Mouse (Mus musculus): ENCODE measurements at regions not wholly inside any gene's neighbourhood (a gene's known extent, or its start where the extent isn't known, plus 50 kb on each side); places are given as distances from the start of the nearest gene placed in this dataset.

GRCm38 (mm10) chr7:111249606-111250005 is 166.8 kb upstream of the Eif4g2 start:
- WGBS (ENCODE audit: insufficient replicate concordance) = 21% methylated on average over 5 of the region's 5 CpGs
- Histone ChIP-seq H3K4me1 (replicated peaks; ENCODE audit: control insufficient read depth in 2 of 2, insufficient read depth in 2 of 2, low read length in 1 of 2) (no peaks in the 10 kb centered on the region), H3K27ac (no peak overlapping the region), H3K9ac (replicated peaks) (no peak overlapping the region), H3K36me3 (replicated peaks; ENCODE audit: control insufficient read depth, insufficient read depth, low read depth) (no peaks in the 10 kb centered on the region), H3K4me2 (ENCODE audit: low read depth) (no peak overlapping the region), H3K9me3 (ENCODE audit: control insufficient read depth, low read length) (no peaks in the 10 kb centered on the region), H3K27me3 (ENCODE audit: control insufficient read depth, insufficient read depth, low read length) (no peaks in the 10 kb centered on the region), H3K4me3 (ENCODE audit: insufficient read depth in 1 of 2, low read depth in 2 of 2, low read length in 2 of 2) (no peak overlapping the region)
- DNase-seq (ENCODE audit: low read depth in 3 of 3, low spot score in 3 of 3) = peak in 2 of 3 experiments; percentile 12 to 35
- ATAC-seq (ENCODE audit: insufficient read depth) = no peak
- TF ChIP-seq EP300 (IDR thresholded peaks at IDR 0.05; ENCODE audit: low read depth) (no peak), CTCF (IDR thresholded peaks at IDR 0.05; ENCODE audit: low read depth) (peak; percentile 96)

- Histone ChIP-seq H3K9me3 (ENCODE audit: control insufficient read depth, low read length) (no peaks in the 10 kb centered on the region), H3K4me3 (ENCODE audit: insufficient read depth in 1 of 2, low read depth in 2 of 2, low read length in 2 of 2) (no peak overlapping the region), H3K27me3 (ENCODE audit: control insufficient read depth, insufficient read depth, low read length) (no peaks in the 10 kb centered on the region), H3K9ac (replicated peaks) (no peak overlapping the region), H3K4me1 (replicated peaks; ENCODE audit: control insufficient read depth in 2 of 2, insufficient read depth in 2 of 2, low read length in 1 of 2) (no peaks in the 10 kb centered on the region), H3K4me2 (ENCODE audit: low read depth) (no peak overlapping the region), H3K36me3 (replicated peaks; ENCODE audit: control insufficient read depth, insufficient read depth, low read depth) (no peaks in the 10 kb centered on the region), H3K27ac (no peak overlapping the region)
- TF ChIP-seq CTCF (IDR thresholded peaks at IDR 0.05; ENCODE audit: low read depth) (no peak), EP300 (IDR thresholded peaks at IDR 0.05; ENCODE audit: low read depth) (no peak)
- 77% methylated on average over 8 of the region's 8 CpGs for WGBS (ENCODE audit: insufficient replicate concordance)
- no peak for ATAC-seq (ENCODE audit: insufficient read depth)
- DNase-seq (ENCODE audit: low read depth in 3 of 3, low spot score in 3 of 3) = no peak
Measured at GRCm38 (mm10) chr7:111245488-111245887, 162.7 kb upstream of the Eif4g2 start.

DNA sequence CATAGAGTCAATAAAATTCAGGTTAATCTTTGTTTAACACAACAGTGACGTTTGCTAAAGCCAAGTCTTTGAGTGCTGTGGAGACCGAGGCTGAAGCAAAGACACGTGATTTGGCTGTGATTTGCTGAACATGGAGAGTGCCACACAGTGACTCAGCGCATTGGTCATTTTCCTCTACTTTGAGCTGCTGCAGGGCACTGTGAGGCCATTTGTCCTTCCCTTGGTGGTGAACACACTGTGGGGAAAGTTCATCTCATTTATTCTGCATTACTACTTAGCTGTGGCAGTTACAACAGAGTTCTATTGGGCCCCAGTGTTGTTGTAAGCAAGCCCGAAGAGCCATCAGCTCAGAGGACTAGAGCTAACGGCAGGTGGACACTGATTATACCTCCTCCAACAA is 162.2 kb upstream of the Eif4g2 start:
- WGBS (ENCODE audit: insufficient replicate concordance) = 49% methylated on average over 6 of the region's 6 CpGs
- TF ChIP-seq CTCF (IDR thresholded peaks at IDR 0.05; ENCODE audit: low read depth) (no peak), EP300 (IDR thresholded peaks at IDR 0.05; ENCODE audit: low read depth) (no peak)
- H3K27me3 ChIP-seq (ENCODE audit: control insufficient read depth, insufficient read depth, low read length) = no peaks in the 10 kb centered on the region
- H3K36me3 ChIP-seq (replicated peaks; ENCODE audit: control insufficient read depth, insufficient read depth, low read depth) = no peaks in the 10 kb centered on the region
- H3K9me3 ChIP-seq (ENCODE audit: control insufficient read depth, low read length) = no peaks in the 10 kb centered on the region
- ATAC-seq (ENCODE audit: insufficient read depth) = no peak
- no peak overlapping the region for H3K27ac ChIP-seq
- H3K9ac ChIP-seq (replicated peaks) = no peak overlapping the region
- no peak overlapping the region for H3K4me2 ChIP-seq (ENCODE audit: low read depth)
- H3K4me3 ChIP-seq (ENCODE audit: insufficient read depth in 1 of 2, low read depth in 2 of 2, low read length in 2 of 2) = no peak overlapping the region
- no peak for DNase-seq (ENCODE audit: low read depth in 3 of 3, low spot score in 3 of 3)
- H3K4me1 ChIP-seq (replicated peaks; ENCODE audit: control insufficient read depth in 2 of 2, insufficient read depth in 2 of 2, low read length in 1 of 2) = no peaks in the 10 kb centered on the region

GRCm38 (mm10) chr7:111243831-111244230 is 161.0 kb upstream of the Eif4g2 start:
- no peaks in the 10 kb centered on the region for H3K36me3 ChIP-seq (replicated peaks; ENCODE audit: control insufficient read depth, insufficient read depth, low read depth)
- TF ChIP-seq CTCF (IDR thresholded peaks at IDR 0.05; ENCODE audit: low read depth) (no peak), EP300 (IDR thresholded peaks at IDR 0.05; ENCODE audit: low read depth) (no peak)
- no peak overlapping the region for H3K4me2 ChIP-seq (ENCODE audit: low read depth)
- H3K27me3 ChIP-seq (ENCODE audit: control insufficient read depth, insufficient read depth, low read length) = no peaks in the 10 kb centered on the region
- no peak overlapping the region for H3K4me3 ChIP-seq (ENCODE audit: insufficient read depth in 1 of 2, low read depth in 2 of 2, low read length in 2 of 2)
- H3K27ac ChIP-seq = no peak overlapping the region
- ATAC-seq (ENCODE audit: insufficient read depth) (no peak), DNase-seq (ENCODE audit: low read depth in 3 of 3, low spot score in 3 of 3) (no peak)
- H3K9me3 ChIP-seq (ENCODE audit: control insufficient read depth, low read length) = no peaks in the 10 kb centered on the region
- H3K9ac ChIP-seq (replicated peaks) = no peak overlapping the region
- no peaks in the 10 kb centered on the region for H3K4me1 ChIP-seq (replicated peaks; ENCODE audit: control insufficient read depth in 2 of 2, insufficient read depth in 2 of 2, low read length in 1 of 2)
- 27% methylated on average over 1 of the region's 1 CpGs for WGBS (ENCODE audit: insufficient replicate concordance)

- H3K27me3 ChIP-seq (ENCODE audit: control insufficient read depth, insufficient read depth, low read length) = no peaks in the 10 kb centered on the region
- no peak overlapping the region for H3K4me2 ChIP-seq (ENCODE audit: low read depth)
- no peaks in the 10 kb centered on the region for H3K36me3 ChIP-seq (replicated peaks; ENCODE audit: control insufficient read depth, insufficient read depth, low read depth)
- TF ChIP-seq EP300 (IDR thresholded peaks at IDR 0.05; ENCODE audit: low read depth) (no peak), CTCF (IDR thresholded peaks at IDR 0.05; ENCODE audit: low read depth) (no peak)
- DNase-seq (ENCODE audit: low read depth in 3 of 3, low spot score in 3 of 3) = no peak
- no peaks in the 10 kb centered on the region for H3K9me3 ChIP-seq (ENCODE audit: control insufficient read depth, low read length)
- no peaks in the 10 kb centered on the region for H3K4me1 ChIP-seq (replicated peaks; ENCODE audit: control insufficient read depth in 2 of 2, insufficient read depth in 2 of 2, low read length in 1 of 2)
- 59% methylated on average over 10 of the region's 10 CpGs for WGBS (ENCODE audit: insufficient replicate concordance)
- ATAC-seq (ENCODE audit: insufficient read depth) = no peak
- H3K4me3 ChIP-seq (ENCODE audit: insufficient read depth in 1 of 2, low read depth in 2 of 2, low read length in 2 of 2) = no peak overlapping the region
- no peak overlapping the region for H3K9ac ChIP-seq (replicated peaks)
- H3K27ac ChIP-seq = no peak overlapping the region
Measured at GRCm38 (mm10) chr7:111242646-111243045, 159.8 kb upstream of the Eif4g2 start.

Data from liver, embryonic 14.5 days (tissue).